Comparison of ENCODE assay signal across 18 mouse cellular contexts in genomic region chr2:107969526-107969925, GRCm38 (mm10).
DNase-seq lines count a peak whose midpoint lies in the region; ATAC-seq and TF ChIP-seq lines count a peak whose summit lies in the region.
"Had no signal": no experiment of that assay in that cellular context is flagged by ENCODE, and none has a peak within 500 bp of the region (broad histone marks: within the 10 kb centered on the region; RNA-seq: fewer than 3 reads in every experiment).

No protein-coding gene starts in this region.

- peak; percentile 8 for DNase-seq in midbrain, embryonic 14.5 days
- no peak for DNase-seq in midbrain, embryonic 10.5 days (ENCODE audit: low spot score)
- DNase-seq in MEL-GATA-1-ER (ENCODE audit: extremely low read depth, low read depth) = peak; percentile 26
- DNase-seq in stomach, postnatal 0 days (ENCODE audit: low spot score) = no peak
- DNase-seq in gastrocnemius, postnatal 14 days = no peak
- DNase-seq: cerebellum, postnatal 14 days; gastrocnemius, postnatal 10 days; kidney, adult 2 months; kidney, postnatal 14 days; lung, adult 18-20 months; right cerebral cortex, postnatal 14 days; thymus, postnatal 14 days had no signal

- no peaks in the 10 kb centered on the region for H3K4me1 ChIP-seq in intestine, postnatal 0 days (replicated peaks; ENCODE audit: control insufficient read depth, insufficient read depth, low read length)
- H3K4me1 ChIP-seq in intestine, embryonic 16.5 days (ENCODE audit: control insufficient read depth, insufficient read depth, low read length) = no peaks in the 10 kb centered on the region
- 0 out of 2 replicates have a peak, but pooled peaks cover 4% of the 10 kb centered on the region for H3K4me1 ChIP-seq in midbrain, embryonic 14.5 days (ENCODE audit: control insufficient read depth, insufficient read depth, low read length)
- H3K4me1 ChIP-seq in midbrain, embryonic 10.5 days = peaks cover 5% of the 10 kb centered on the region; the same call in 1 of the 2 replicates
- H3K4me1 ChIP-seq in stomach, postnatal 0 days (replicated peaks; ENCODE audit: control insufficient read depth, insufficient read depth) = no peaks in the 10 kb centered on the region
- H3K4me1 ChIP-seq: limb, embryonic 13.5 days; neural tube, embryonic 13.5 days had no signal

- no peaks in the 10 kb centered on the region for H3K27me3 ChIP-seq in intestine, postnatal 0 days (replicated peaks; ENCODE audit: control insufficient read depth, insufficient read depth, low read length)
- no peaks in the 10 kb centered on the region for H3K27me3 ChIP-seq in intestine, embryonic 16.5 days (replicated peaks; ENCODE audit: control insufficient read depth, insufficient read depth, low read length)
- H3K27me3 ChIP-seq in midbrain, embryonic 14.5 days (ENCODE audit: control insufficient read depth, insufficient read depth, low read length) = no peaks in the 10 kb centered on the region
- H3K27me3 ChIP-seq in midbrain, embryonic 10.5 days (ENCODE audit: low read depth, poor library complexity, severe bottlenecking) = no peaks in the 10 kb centered on the region
- no peaks in the 10 kb centered on the region for H3K27me3 ChIP-seq in stomach, postnatal 0 days (ENCODE audit: control insufficient read depth, insufficient read depth, low read length)
- H3K27me3 ChIP-seq: embryonic facial prominence, embryonic 13.5 days; limb, embryonic 13.5 days; neural tube, embryonic 13.5 days had no signal

- peak; percentile 14; the same call in 1 of the 2 replicates for TF ChIP-seq CTCF in intestine, postnatal 0 days (IDR thresholded peaks at IDR 0.05; ENCODE audit: low read depth)
- TF ChIP-seq CTCF in stomach, postnatal 0 days (IDR thresholded peaks at IDR 0.05; ENCODE audit: low read depth) = peak; percentile 22

- H3K27ac ChIP-seq in intestine, postnatal 0 days (ENCODE audit: low read depth, low read length) = no peak overlapping the region
- no peak overlapping the region for H3K27ac ChIP-seq in intestine, embryonic 16.5 days (ENCODE audit: low read length)
- H3K27ac ChIP-seq in midbrain, embryonic 14.5 days (replicated peaks; ENCODE audit: low read depth, low read length) = no peak overlapping the region
- H3K27ac ChIP-seq in midbrain, embryonic 10.5 days (replicated peaks) = no peak overlapping the region
- no peak overlapping the region for H3K27ac ChIP-seq in stomach, postnatal 0 days (replicated peaks)
- H3K27ac ChIP-seq: embryonic facial prominence, embryonic 13.5 days; limb, embryonic 13.5 days; neural tube, embryonic 13.5 days had no signal

- H3K9me3 ChIP-seq in intestine, postnatal 0 days (ENCODE audit: control insufficient read depth) = no peaks in the 10 kb centered on the region
- H3K9me3 ChIP-seq in intestine, embryonic 16.5 days (ENCODE audit: control insufficient read depth, low read length) = no peaks in the 10 kb centered on the region
- H3K9me3 ChIP-seq in midbrain, embryonic 14.5 days (ENCODE audit: control insufficient read depth, low read length) = no peaks in the 10 kb centered on the region
- H3K9me3 ChIP-seq in midbrain, embryonic 10.5 days (replicated peaks) = no peaks in the 10 kb centered on the region
- no peaks in the 10 kb centered on the region for H3K9me3 ChIP-seq in stomach, postnatal 0 days (ENCODE audit: control insufficient read depth, low read length)
- H3K9me3 ChIP-seq: embryonic facial prominence, embryonic 13.5 days; limb, embryonic 13.5 days; neural tube, embryonic 13.5 days had no signal

- H3K36me3 ChIP-seq in intestine, postnatal 0 days (ENCODE audit: control insufficient read depth, insufficient read depth) = no peaks in the 10 kb centered on the region
- H3K36me3 ChIP-seq in intestine, embryonic 16.5 days (ENCODE audit: control insufficient read depth, insufficient read depth, low read length) = no peaks in the 10 kb centered on the region
- no peaks in the 10 kb centered on the region for H3K36me3 ChIP-seq in midbrain, embryonic 14.5 days (ENCODE audit: control insufficient read depth, insufficient read depth, low read length)
- no peaks in the 10 kb centered on the region for H3K36me3 ChIP-seq in midbrain, embryonic 10.5 days
- H3K36me3 ChIP-seq in stomach, postnatal 0 days (ENCODE audit: control insufficient read depth, insufficient read depth, low read length) = no peaks in the 10 kb centered on the region
- H3K36me3 ChIP-seq: embryonic facial prominence, embryonic 13.5 days; limb, embryonic 13.5 days; neural tube, embryonic 13.5 days had no signal

- no peak overlapping the region for H3K4me3 ChIP-seq in intestine, postnatal 0 days (ENCODE audit: low read depth, low read length)
- H3K4me3 ChIP-seq in intestine, embryonic 16.5 days (ENCODE audit: low read length) = no peak overlapping the region
- H3K4me3 ChIP-seq in midbrain, embryonic 14.5 days (replicated peaks; ENCODE audit: low read depth, low read length) = no peak overlapping the region
- H3K4me3 ChIP-seq in midbrain, embryonic 10.5 days = no peak overlapping the region
- no peak overlapping the region for H3K4me3 ChIP-seq in stomach, postnatal 0 days (ENCODE audit: low read depth, low read length)
- H3K4me3 ChIP-seq: embryonic facial prominence, embryonic 13.5 days; limb, embryonic 13.5 days; neural tube, embryonic 13.5 days had no signal

- no peak for ATAC-seq in intestine, postnatal 0 days
- no peak for ATAC-seq in intestine, embryonic 16.5 days
- no peak for ATAC-seq in midbrain, embryonic 14.5 days (ENCODE audit: low FRiP score, low TSS enrichment)
- no peak for ATAC-seq in stomach, postnatal 0 days (ENCODE audit: low FRiP score, low TSS enrichment)
- ATAC-seq: hindbrain, embryonic 16.5 days had no signal

- no peak for TF ChIP-seq EP300 in stomach, postnatal 0 days (optimal IDR thresholded peaks at IDR 0.05)

- WGBS in intestine, postnatal 0 days = 74% methylated on average over 2 of the region's 2 CpGs
- 78% methylated on average over 2 of the region's 2 CpGs for WGBS in intestine, embryonic 16.5 days
- 90% methylated on average over 2 of the region's 2 CpGs for whole genome bisulfite sequencing in midbrain, embryonic 14.5 days
- WGBS in midbrain, embryonic 10.5 days = 87% methylated on average over 2 of the region's 2 CpGs
- WGBS in stomach, postnatal 0 days = 76% methylated on average over 2 of the region's 2 CpGs

- H3K9ac ChIP-seq in intestine, postnatal 0 days (ENCODE audit: low read depth, low read length) = no peak overlapping the region
- no peak overlapping the region for H3K9ac ChIP-seq in intestine, embryonic 16.5 days (ENCODE audit: low read depth, low read length)
- H3K9ac ChIP-seq in midbrain, embryonic 14.5 days (replicated peaks; ENCODE audit: low read length) = no peak overlapping the region
- no peak overlapping the region for H3K9ac ChIP-seq in stomach, postnatal 0 days (ENCODE audit: low read length)
- H3K9ac ChIP-seq: embryonic facial prominence, embryonic 13.5 days; limb, embryonic 13.5 days; neural tube, embryonic 13.5 days had no signal

- intact Hi-C loops in gastrocnemius, postnatal 14 days (cut with DNase I; ENCODE audit: low total_unique reads) = no loop called here

- no peak overlapping the region for H3K4me2 ChIP-seq in intestine, postnatal 0 days (replicated peaks; ENCODE audit: low read depth)
- no peak overlapping the region for H3K4me2 ChIP-seq in intestine, embryonic 16.5 days (ENCODE audit: low read depth, low read length)
- no peak overlapping the region for H3K4me2 ChIP-seq in midbrain, embryonic 14.5 days (ENCODE audit: low read length)
- no peak overlapping the region for H3K4me2 ChIP-seq in stomach, postnatal 0 days (replicated peaks; ENCODE audit: low read depth)
- H3K4me2 ChIP-seq: embryonic facial prominence, embryonic 13.5 days; limb, embryonic 13.5 days; neural tube, embryonic 13.5 days had no signal

Comparison
In these comparisons a context has a peak if more than half of its experiments do, and no peak if none do; other contexts are left out.
1. DNase-seq: peak in midbrain, embryonic 14.5 days (single experiment) and MEL-GATA-1-ER (single experiment); none in midbrain, embryonic 10.5 days (single experiment), stomach, postnatal 0 days (single experiment) and gastrocnemius, postnatal 14 days (single experiment).